Mouse (Mus musculus): ENCODE results near the gene Rsph4a. TPM values are rescaled to one million over a fixed set of nuclear protein-coding genes. Genes with fewer than 3 reads are reported as not detected.

Rsph4a gene
- not detected for polyA plus RNA-seq (2017; shearing (Covaris generic))

DNA sequence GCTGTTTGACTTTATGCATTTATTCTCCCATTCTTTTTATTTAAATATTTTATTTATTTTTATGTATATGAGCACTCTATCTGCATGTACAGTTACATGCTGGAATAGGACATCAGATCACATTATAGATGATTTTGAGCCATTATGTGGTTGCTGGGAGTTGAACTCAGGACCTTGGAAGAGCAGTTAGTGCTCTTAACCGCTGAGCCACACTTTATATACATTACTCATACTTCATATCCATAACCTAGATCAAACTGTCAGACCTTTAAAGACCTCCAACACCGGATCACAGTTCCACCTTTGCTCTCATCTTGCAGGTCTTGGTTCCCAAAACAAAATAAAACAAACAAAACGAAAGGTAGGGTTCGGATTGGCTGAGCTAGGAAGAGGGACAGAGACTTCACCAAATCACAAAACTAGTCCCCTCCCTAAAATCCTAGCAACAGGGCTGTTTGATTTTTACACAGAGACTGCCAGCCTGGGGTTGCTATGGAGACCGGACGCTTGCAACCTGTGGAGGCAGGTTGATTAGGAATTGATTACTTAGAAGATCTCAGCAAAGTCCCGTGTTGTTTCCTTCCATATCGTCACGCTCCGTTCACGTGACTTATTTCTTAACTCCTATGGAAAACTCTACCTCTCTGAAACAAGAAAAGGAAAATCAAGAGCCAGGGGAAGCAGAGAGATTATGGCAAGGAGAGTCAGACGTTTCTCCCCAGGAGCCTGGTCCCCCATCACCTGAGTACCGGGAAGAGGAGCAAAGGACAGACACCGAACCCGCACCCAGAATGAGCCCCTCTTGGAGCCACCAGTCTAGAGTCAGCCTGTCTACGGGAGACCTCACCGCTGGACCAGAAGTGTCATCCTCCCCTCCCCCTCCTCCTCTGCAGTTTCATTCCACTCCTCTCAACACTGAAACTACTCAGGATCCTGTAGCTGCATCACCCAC lies at the start of gene Rsph4a:
Rsph4a (plus strand) TSS at position 582 of the 952 bp plus-strand sequence.

DNA sequence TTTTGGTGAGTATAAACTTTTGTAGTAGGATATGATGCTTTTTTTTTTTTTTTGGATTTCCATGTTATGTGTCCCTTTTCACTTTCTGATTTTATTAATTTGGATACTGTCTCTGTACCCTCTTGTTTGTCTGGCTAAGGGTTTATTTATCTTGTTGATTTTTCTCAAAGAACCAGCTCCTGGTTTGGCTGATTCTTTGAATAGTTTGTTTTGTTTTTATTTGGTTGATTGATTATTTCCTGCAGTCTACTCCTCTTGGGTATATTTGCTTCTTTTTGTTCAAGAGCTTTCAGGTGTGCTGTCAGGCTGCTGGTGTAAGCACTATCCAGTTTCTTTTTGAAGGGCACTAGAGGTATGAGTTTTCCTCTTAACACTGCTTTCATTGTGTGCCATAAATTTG lies 47.5 kb upstream of the Rsph4a start, which contains the start of gene Sult3a1:
Sult3a1 (plus strand) TSS at position 301 of the 400 bp plus-strand sequence.

DNA sequence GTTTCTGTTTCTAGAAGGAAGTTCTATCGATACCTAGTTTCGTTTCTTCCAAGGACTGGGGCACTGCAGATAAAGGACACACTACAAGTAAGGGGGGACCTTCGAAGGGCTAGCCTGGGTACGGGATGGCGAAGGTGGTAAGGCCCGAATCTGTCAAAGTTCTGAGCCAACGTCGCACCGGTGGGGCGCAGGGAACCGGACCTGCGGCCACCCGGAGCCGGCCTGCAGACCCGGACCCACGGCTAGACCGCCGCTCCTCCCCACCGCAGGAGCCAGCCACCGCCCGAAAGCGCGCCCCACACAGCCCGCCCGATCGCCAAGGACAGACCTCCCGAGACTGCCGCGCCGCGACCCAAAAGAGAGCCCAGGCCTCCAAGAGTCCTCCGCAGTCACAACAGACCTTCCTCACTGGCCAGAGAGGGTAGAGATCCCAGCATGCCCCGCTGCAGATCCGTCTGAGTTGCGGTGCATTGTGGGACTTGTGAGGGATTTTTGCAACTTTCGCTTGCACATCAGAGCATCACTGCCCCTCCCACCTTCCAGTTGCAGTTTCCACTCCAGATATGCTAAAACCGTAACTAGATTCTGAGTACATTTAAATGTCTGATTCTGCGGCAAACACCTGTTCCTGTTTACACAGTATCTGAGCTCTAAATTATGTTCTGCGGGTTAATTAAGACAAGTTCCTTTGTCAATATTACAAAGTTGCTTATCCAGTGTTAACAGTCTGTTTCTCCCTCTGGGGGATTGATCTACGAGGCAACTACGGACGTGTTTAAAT lies 46.1 kb downstream of the Rsph4a start, which contains the start of gene Zup1:
Zup1 (minus strand) TSS at position 467 of the 781 bp plus-strand sequence.

Other genes starting within 250 kb of the Rsph4a start
- gene Sult3a2, start 118.4 kb upstream of the Rsph4a start, polyA plus RNA-seq (2017; shearing (Covaris generic)): not detected
- not detected for gene Sult3a1, start 47.4 kb upstream of the Rsph4a start, polyA plus RNA-seq (2017; shearing (Covaris generic))
- 62.2 TPM for gene Zup1, start 46.2 kb downstream of the Rsph4a start, polyA plus RNA-seq (2017; shearing (Covaris generic))
- gene Rwdd1, start 114.5 kb downstream of the Rsph4a start, polyA plus RNA-seq (2017; shearing (Covaris generic)): 63.0 TPM
- gene Trappc3l, start 132.5 kb downstream of the Rsph4a start, polyA plus RNA-seq (2017; shearing (Covaris generic)): not detected
- not detected for gene Calhm4, start 139.2 kb downstream of the Rsph4a start, polyA plus RNA-seq (2017; shearing (Covaris generic))
- not detected for gene Calhm5, start 191.4 kb downstream of the Rsph4a start, polyA plus RNA-seq (2017; shearing (Covaris generic))
- gene Calhm6, start 222.9 kb downstream of the Rsph4a start, polyA plus RNA-seq (2017; shearing (Covaris generic)): 15.9 TPM